Comparison of ENCODE assay signal across 8 mouse cellular contexts in the genomic region with DNA sequence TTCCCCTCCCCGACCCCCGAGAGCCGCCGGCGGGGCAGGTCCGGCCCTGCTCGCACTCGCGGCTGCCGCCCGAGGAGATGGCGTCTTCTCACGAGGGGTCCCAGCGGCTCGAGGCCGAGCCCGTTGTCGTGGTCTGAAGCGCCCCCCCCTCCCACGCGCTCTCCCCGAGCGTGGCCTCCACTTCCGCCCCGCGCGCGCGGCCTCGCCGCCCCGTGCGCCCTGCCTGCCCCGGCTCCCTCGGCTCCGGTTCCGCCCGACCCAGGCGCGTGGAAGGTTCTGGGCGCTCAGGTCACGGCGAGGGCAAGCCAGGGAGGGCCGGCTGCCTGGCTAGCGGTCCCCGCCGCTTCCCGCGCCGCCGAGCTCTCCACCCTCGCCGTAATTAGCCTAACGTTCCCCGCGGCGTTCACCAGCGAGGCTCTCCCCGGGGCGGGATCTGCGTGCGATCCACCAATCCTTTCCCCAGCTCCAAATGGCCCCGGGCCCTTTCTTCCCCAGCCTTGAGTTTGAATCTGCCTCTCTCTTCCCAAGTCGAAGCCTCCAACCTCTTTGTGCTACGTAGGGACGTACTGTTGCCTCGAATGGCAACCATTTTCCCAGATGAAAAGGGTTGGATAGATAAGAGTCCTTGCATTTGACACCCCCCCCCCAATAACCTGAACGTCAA. TPM values are rescaled to one million over a fixed set of nuclear protein-coding genes. Genes with fewer than 3 reads are reported as not detected.
DNase-seq lines count a peak whose midpoint lies in the region; ATAC-seq lines count a peak whose summit lies in the region.

No protein-coding gene starts in this region.

- DNase-seq in layer of hippocampus, adult 11-12 months (ENCODE audit: low spot score): peak; percentile 63
- no peak for DNase-seq in layer of hippocampus, adult 9-10 months (ENCODE audit: low spot score)
- DNase-seq in embryonic facial prominence, embryonic 11.5 days (ENCODE audit: low spot score): peak; percentile 73
- peak; percentile 98 for DNase-seq in heart, adult 11 months
- peak; percentile 78 for DNase-seq in kidney, adult 18-20 months
- DNase-seq in spleen, postnatal 14 days (ENCODE audit: low spot score in 2 of 2): peak; percentile 40 to 62

- H3K27me3 ChIP-seq in embryonic facial prominence, embryonic 11.5 days (ENCODE audit: control insufficient read depth, insufficient read depth, low read length): no peaks in the 10 kb centered on the region
- no peaks in the 10 kb centered on the region for H3K27me3 ChIP-seq in limb, embryonic 15.5 days
- H3K27me3 ChIP-seq in midbrain, embryonic 16.5 days (ENCODE audit: control insufficient read depth, insufficient read depth, low read depth, low read length): no peaks in the 10 kb centered on the region

- peak overlapping the region; percentile 91 for H3K27ac ChIP-seq in embryonic facial prominence, embryonic 11.5 days (replicated peaks; ENCODE audit: low read depth, low read length)
- peak overlapping the region; percentile 99 for H3K27ac ChIP-seq in limb, embryonic 15.5 days
- peak overlapping the region; percentile 99 for H3K27ac ChIP-seq in midbrain, embryonic 16.5 days (ENCODE audit: low read length)

- peaks cover 3% of the 10 kb centered on the region; the same call in 1 of the 2 replicates for H3K4me1 ChIP-seq in embryonic facial prominence, embryonic 11.5 days (ENCODE audit: control insufficient read depth, insufficient read depth, low read length)
- peaks cover 21% of the 10 kb centered on the region for H3K4me1 ChIP-seq in limb, embryonic 15.5 days
- H3K4me1 ChIP-seq in midbrain, embryonic 16.5 days (ENCODE audit: control insufficient read depth, insufficient read depth, low read length): peaks cover 27% of the 10 kb centered on the region

- H3K9me3 ChIP-seq in embryonic facial prominence, embryonic 11.5 days (replicated peaks; ENCODE audit: control insufficient read depth, low read length): no peaks in the 10 kb centered on the region
- no peaks in the 10 kb centered on the region for H3K9me3 ChIP-seq in limb, embryonic 15.5 days
- H3K9me3 ChIP-seq in midbrain, embryonic 16.5 days (replicated peaks; ENCODE audit: control insufficient read depth, low read length, poor library complexity, severe bottlenecking): no peaks in the 10 kb centered on the region

- no peaks in the 10 kb centered on the region; the same call in 1 of the 2 replicates for H3K36me3 ChIP-seq in embryonic facial prominence, embryonic 11.5 days (replicated peaks; ENCODE audit: control insufficient read depth, insufficient read depth, low read depth, low read length)
- peaks cover 12% of the 10 kb centered on the region for H3K36me3 ChIP-seq in limb, embryonic 15.5 days
- peaks cover 3% of the 10 kb centered on the region; the same call in 1 of the 2 replicates for H3K36me3 ChIP-seq in midbrain, embryonic 16.5 days (ENCODE audit: control insufficient read depth, insufficient read depth, low read length)

- WGBS in embryonic facial prominence, embryonic 11.5 days: under 1% methylated on average over 53 of the region's 68 CpGs
- WGBS in limb, embryonic 15.5 days: under 1% methylated on average over 58 of the region's 68 CpGs
- 0% methylated on average over 62 of the region's 68 CpGs for WGBS in midbrain, embryonic 16.5 days

- H3K4me3 ChIP-seq in embryonic facial prominence, embryonic 11.5 days (ENCODE audit: low read depth, low read length): peak overlapping the region; percentile 97
- peak overlapping the region; percentile 94 for H3K4me3 ChIP-seq in limb, embryonic 15.5 days
- peak overlapping the region; percentile 79 for H3K4me3 ChIP-seq in midbrain, embryonic 16.5 days (ENCODE audit: low read depth, low read length)

- peak overlapping the region; percentile 100 for H3K9ac ChIP-seq in embryonic facial prominence, embryonic 11.5 days (replicated peaks; ENCODE audit: low read length)
- peak overlapping the region; percentile 99 for H3K9ac ChIP-seq in limb, embryonic 15.5 days
- peak overlapping the region; percentile 94 for H3K9ac ChIP-seq in midbrain, embryonic 16.5 days (ENCODE audit: low read depth, low read length)

- H3K4me2 ChIP-seq in embryonic facial prominence, embryonic 11.5 days (ENCODE audit: low read depth, low read length): peak overlapping the region; percentile 78
- peak overlapping the region; percentile 74 for H3K4me2 ChIP-seq in limb, embryonic 15.5 days
- peak overlapping the region; percentile 74 for H3K4me2 ChIP-seq in midbrain, embryonic 16.5 days (ENCODE audit: low read length)

- peak; percentile 29 for ATAC-seq in embryonic facial prominence, embryonic 11.5 days (replicated peaks; ENCODE audit: insufficient number of reproducible peaks, low FRiP score, low TSS enrichment, low read depth)
- ATAC-seq in limb, embryonic 15.5 days (ENCODE audit: insufficient number of reproducible peaks, low FRiP score, low TSS enrichment, low read depth): peak; percentile 70
- peak; percentile 73 for ATAC-seq in midbrain, embryonic 16.5 days

RNA-seq across cellular contexts. Expression of a gene that starts 0.6 kb away (rescaled TPM):
- 419 and 482 TPM in 2 replicates for polyA plus RNA-seq in embryonic facial prominence, embryonic 11.5 days (2014; fragmentation: Nextera tagmentation; extraction: Ambion mirVana)
- 192 and 209 TPM in 2 replicates for polyA plus RNA-seq in limb, embryonic 15.5 days (2015; fragmentation: Nextera tagmentation; extraction: Ambion mirVana)
- 191 and 239 TPM in 2 replicates for polyA plus RNA-seq in midbrain, embryonic 16.5 days (2015; fragmentation: Nextera tagmentation; extraction: Ambion mirVana)

RNA-seq across cellular contexts. Expression of a gene that starts 0.8 kb away (rescaled TPM):
- polyA plus RNA-seq in embryonic facial prominence, embryonic 11.5 days (2014; fragmentation: Nextera tagmentation; extraction: Ambion mirVana): 31.1 and 32.6 TPM in 2 replicates
- 39.3 and 44.3 TPM in 2 replicates for polyA plus RNA-seq in limb, embryonic 15.5 days (2015; fragmentation: Nextera tagmentation; extraction: Ambion mirVana)
- 48.8 and 52.5 TPM in 2 replicates for polyA plus RNA-seq in midbrain, embryonic 16.5 days (2015; fragmentation: Nextera tagmentation; extraction: Ambion mirVana)

RNA-seq across cellular contexts. Expression of a gene that starts 44.8 kb away (rescaled TPM):
- 4.2 TPM in 2 replicates for polyA plus RNA-seq in embryonic facial prominence, embryonic 11.5 days (2014; fragmentation: Nextera tagmentation; extraction: Ambion mirVana)
- 8.5 and 9.1 TPM in 2 replicates for polyA plus RNA-seq in limb, embryonic 15.5 days (2015; fragmentation: Nextera tagmentation; extraction: Ambion mirVana)
- 13.6 and 16.2 TPM in 2 replicates for polyA plus RNA-seq in midbrain, embryonic 16.5 days (2015; fragmentation: Nextera tagmentation; extraction: Ambion mirVana)

RNA-seq across cellular contexts. Expression of a gene that starts 55.3 kb away (rescaled TPM):
- polyA plus RNA-seq in embryonic facial prominence, embryonic 11.5 days (2014; fragmentation: Nextera tagmentation; extraction: Ambion mirVana): 4.9 and 5.3 TPM in 2 replicates
- 28.5 and 41.5 TPM in 2 replicates for polyA plus RNA-seq in limb, embryonic 15.5 days (2015; fragmentation: Nextera tagmentation; extraction: Ambion mirVana)
- 1.8 TPM in 2 replicates for polyA plus RNA-seq in midbrain, embryonic 16.5 days (2015; fragmentation: Nextera tagmentation; extraction: Ambion mirVana)
